Mouse (Mus musculus) cerebellum, postnatal 14 days (tissue): ENCODE measurements around the gene Cryaa.
"Not testable (repeated sequence)": the region's sequence is repeated elsewhere in the genome, so short reads cannot be mapped to it uniquely, and the experiment has no call there.

ENCODE experiments used
- DNase-seq, 2 experiments: peaks; one replicate each; pipeline ENCODE4 v3.0.0; 2021; ENCODE audit warnings: mixed read lengths in 2 of 2

Cryaa gene

DNA sequence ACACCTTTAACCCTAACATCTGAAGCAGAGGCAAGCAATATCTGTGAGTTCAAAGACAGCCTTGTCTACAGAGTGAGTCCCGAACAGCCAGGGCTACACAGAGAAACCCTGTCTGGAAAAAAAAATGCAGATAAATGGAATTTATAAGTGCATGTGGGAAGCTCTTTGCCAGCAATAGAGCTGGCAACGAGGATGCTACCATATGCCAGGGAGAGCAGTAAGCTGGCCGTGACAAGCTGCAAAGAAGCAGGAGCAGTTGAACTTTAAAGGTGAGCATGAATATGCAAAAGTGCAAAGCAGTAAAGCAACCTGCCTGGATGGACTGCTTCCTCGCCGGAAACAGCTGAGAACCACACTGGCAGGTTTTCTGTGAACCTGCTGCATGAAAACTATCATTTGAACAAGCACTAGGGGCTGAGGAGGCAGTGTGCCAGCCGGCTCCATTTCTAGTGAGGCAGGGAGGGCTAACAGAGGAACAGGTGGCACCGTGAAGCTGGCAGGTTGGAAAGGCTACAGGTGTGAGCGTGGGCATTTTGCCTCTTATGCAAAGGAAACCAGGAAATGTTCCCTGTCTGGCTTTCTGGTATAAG, 16.9 kb upstream of the Cryaa start:
- DNase-seq: peak; percentile 82 to 89

DNA sequence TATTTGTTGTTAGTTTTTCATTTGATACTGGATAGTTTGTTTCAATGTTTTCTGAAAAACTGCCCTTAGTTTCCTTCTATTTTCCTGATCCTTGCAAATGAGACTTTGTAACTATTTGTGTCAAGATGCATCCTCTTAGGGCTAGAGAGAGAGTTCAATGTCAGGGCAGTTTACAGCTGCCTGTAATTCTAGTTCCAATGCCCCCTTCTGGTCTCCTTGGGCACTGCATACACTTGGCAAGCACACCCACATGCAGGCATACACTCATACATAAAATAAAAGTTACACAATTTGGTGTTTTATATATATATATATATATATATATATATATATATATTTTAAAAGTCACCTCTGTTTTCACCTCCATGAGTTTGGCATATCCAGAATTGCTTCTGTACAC, 14.8 kb upstream of the Cryaa start:
- peak in 1 of 2 experiments; percentile 58 for DNase-seq

DNA sequence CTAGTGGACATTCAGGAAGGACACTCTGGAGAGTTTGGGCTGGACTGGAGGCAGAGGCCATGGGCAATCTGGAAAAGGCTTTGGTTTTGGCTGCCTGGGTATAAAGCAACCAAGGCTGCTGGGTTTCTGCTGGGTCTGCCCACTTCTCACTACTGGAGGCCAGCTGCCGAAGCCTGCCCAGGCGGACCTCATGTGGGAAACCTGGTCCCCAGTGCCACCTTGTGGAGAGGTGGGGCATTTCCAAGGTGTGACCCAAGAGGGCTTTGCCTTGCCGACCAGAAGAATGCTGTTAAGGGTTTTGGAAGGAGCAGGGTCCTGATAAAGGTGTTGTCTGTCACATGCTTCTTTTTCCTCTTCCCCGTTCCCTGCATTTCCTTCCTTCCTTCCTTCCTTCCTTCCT, 12.8 kb upstream of the Cryaa start:
- DNase-seq: peak; percentile 84 to 91

GRCm38 (mm10) chr17:31668306-31668705, 9.3 kb upstream of the Cryaa start:
- no peak for DNase-seq

GRCm38 (mm10) chr17:31670163-31670562, 7.4 kb upstream of the Cryaa start:
- peak; percentile 26 for DNase-seq

DNA sequence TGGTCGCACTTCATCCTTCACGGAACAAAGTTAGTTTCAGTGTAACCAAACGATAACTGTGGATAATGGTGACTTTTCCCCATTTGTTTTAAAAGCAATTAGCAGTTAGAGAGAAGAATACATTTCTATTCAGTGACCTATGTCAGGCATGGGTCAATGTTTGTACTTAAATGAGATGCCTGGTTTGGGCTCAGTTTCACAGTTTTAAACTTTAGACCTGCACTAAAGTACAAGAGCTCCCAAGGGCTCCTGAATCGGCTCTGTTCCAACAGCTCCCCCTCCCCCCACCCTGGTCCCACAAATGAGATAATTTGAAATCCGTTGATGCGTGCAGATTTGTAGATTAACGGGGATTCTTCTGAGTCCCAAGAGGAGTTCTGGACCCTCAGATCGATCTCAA, 5.9 kb upstream of the Cryaa start:
- no peak for DNase-seq

DNA sequence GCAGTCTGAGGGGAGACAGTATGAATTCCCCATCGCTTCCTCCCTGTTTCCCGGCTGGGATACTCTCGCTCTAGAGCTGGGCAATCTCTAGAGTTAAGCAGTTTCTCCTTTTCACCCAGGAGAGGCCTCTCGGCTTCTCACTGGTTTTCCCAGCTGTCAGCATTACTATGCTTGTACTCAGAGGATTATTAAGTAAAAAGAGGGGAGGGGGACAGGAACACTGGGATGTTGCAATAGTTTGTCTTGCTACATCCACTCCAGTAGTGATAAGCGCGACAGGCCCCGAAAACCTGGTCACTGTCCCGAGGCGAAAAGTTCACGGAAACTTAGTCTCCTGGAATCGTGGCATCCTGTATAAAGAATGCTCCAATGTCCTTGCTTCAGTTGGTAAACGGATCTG, 5.3 kb upstream of the Cryaa start:
- DNase-seq: no peak

DNA sequence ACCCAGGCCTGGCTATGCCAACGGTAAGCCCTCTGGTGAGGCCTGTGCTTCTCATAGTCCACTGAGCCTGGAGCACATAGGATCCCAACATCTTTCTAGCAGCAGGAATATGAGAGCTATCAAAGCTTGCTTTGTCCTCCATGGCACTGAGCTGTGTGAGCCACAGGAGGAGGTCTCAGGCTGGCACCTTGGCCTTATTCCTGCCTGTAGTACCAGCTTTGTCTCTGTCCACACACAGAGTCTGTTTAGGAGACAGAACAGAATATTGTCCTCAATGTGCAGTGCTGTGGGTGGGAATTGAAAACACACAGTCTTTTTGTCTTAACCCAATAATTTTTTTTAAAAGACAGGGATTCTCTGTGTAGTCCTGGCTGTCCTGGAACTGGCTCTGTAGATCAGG, 3.2 kb upstream of the Cryaa start:
- DNase-seq: no peak

GRCm38 (mm10) chr17:31680450-31680849, 2.8 kb downstream of the Cryaa start:
- DNase-seq: no peak

DNA sequence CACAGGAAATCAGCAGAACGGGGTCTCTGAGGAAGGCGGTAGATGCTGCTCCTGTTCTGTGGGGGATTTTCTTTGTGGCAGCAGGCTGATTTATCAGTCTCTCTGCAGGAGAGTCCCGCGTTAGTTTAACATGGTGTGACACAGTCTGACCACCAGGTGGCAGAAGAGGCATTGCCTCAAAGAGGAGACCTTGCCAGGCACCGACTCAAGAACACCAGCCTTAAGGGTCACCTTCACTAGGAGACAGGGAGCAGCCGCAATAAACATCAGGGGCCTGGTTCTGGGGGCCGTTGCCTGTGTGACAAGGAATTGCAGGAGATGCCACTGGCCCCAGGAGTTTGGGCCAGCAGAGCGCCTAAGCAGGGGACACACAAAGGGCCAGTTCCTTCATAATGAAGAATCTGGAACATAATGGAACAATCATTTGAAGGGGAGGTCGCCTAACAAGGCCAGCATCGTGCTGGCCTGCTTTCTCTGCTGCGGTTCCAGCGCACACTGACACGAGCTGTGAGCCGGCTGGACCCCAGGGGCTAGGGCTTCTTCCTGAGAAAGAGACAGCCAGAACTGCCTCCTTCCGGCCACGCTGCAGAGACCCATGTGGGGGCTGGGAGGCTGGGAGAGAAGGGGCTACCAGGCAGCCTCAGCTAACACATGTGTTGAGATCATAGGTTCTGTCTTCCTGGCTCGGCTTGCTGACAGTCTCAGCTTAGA, 8.1 kb downstream of the Cryaa start:
- DNase-seq: peak; percentile 91 to 92

GRCm38 (mm10) chr17:31686225-31686564, 8.6 kb downstream of the Cryaa start:
- DNase-seq: no peak

GRCm38 (mm10) chr17:31688112-31688511, 10.5 kb downstream of the Cryaa start:
- DNase-seq: no peak

GRCm38 (mm10) chr17:31689606-31690005, 12.0 kb downstream of the Cryaa start:
- DNase-seq: no peak

DNA sequence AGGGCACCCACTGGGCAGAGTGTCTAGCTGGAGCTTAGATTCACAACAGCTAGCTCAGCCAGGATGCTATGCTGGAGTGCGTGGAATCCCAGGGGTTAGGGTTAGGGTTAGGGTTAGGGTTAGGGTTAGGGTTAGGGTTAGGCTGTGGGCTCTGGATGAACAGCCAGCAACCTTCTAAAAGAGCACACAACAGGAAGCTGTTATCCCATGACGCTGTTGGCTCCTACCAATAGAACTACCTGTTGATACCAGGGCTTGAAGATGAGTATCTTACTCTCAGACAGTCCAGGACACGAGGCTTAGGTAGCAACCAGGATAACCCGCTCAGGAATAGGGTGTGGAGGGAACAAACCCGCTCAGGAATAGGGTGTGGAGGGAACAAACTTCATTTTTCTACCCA, 15.3 kb downstream of the Cryaa start:
- DNase-seq: no peak

GRCm38 (mm10) chr17:31693330-31694022, 15.9 kb downstream of the Cryaa start:
- peak; percentile 40 to 70 for DNase-seq

DNA sequence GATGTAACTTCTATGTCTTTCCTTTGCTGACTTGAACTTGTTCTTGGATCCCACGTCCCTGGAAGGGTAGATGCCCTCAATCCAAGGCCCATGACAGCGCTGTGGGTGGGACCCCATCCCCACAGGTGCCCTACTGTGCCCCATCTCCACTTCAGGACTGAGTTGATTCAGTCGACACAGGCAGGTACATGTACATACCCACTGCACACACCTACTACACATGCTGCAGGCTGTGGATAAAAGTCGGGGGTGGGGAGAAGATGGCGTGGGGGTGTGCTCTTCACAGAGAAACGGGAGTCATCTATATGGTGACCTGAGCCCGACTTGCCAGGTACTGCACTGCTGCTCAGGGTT, 16.4 kb downstream of the Cryaa start:
- DNase-seq: no peak

- DNase-seq: no peak
Measured at GRCm38 (mm10) chr17:31694949-31695348, 17.3 kb downstream of the Cryaa start.

DNA sequence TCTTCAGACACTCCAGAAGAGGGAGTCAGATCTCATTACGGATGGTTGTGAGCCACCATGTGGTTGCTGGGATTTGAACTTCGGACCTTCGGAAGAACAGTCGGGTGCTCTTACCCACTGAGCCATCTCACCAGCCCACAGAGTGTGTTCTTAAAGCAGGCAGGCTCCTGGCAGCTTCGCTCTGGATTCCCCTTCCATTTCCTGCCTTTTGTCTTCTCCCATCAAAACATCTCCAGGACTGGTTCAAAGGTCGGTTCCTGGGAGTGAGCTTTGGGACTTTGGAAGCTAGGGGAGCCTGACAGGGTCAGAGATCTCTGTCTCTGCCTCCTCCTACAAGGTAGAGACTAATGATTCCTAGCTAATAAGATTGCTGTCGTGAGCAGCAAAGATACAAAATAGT, 17.7 kb downstream of the Cryaa start:
- not testable (repeated sequence) for DNase-seq

DNA sequence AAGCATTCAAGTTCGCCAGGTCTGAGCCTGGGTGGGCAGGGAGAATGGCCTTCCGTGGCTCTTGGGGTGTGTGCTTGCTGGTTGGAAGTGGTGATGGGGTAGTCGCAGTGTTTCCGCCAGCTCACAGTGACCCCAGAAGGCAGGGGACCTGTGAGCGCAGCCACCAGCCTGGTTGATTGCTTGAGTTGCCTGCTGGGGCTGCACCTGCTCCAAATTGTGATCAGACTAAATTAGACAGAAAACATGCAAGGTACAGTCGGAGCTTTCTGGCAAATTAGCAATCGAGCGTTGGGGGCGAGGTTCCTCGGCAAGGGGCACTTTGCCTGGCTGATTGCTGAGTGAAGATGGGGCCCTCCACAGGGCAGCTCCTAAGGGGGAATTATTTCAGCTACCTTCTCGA, 20.7 kb downstream of the Cryaa start:
- peak; percentile 64 to 78 for DNase-seq

- DNase-seq: no peak
Measured at GRCm38 (mm10) chr17:31703276-31703980, 25.8 kb downstream of the Cryaa start.

GRCm38 (mm10) chr17:31705271-31706020, 27.8 kb downstream of the Cryaa start:
- DNase-seq: peak; percentile 97 to 99

GRCm38 (mm10) chr17:31709121-31709741, 31.6 kb downstream of the Cryaa start:
- DNase-seq: no peak
